Mouse (Mus musculus): ENCODE data around the gene Phactr4. TPM values are rescaled to one million over a fixed set of nuclear protein-coding genes. Genes with fewer than 3 reads are reported as not detected.

Phactr4 gene
- polyA plus RNA-seq, 1 experiment from 2014 or later = 27.3 TPM

GRCm38 (mm10) chr4:132345843-132346212 is 76.5 kb downstream of the Phactr4 start:
- WGBS = 46% methylated on average over 5 of the region's 5 CpGs
- H3K9me3 ChIP-seq (replicated peaks) = no peaks in the 10 kb centered on the region
- H3K4me1 ChIP-seq = peaks cover 28% of the 10 kb centered on the region
- no peak overlapping the region for H3K4me2 ChIP-seq
- peak overlapping the region; percentile 75 for H3K4me3 ChIP-seq (replicated peaks)
- H3K27me3 ChIP-seq = no peaks in the 10 kb centered on the region
- H3K27ac ChIP-seq = peak overlapping the region; percentile 73
- H3K9ac ChIP-seq = no peak overlapping the region
- peaks cover 12% of the 10 kb centered on the region for H3K36me3 ChIP-seq
- ATAC-seq (replicated peaks; ENCODE audit: low FRiP score) = peak; percentile 17; the same call in 1 of the 2 replicates

DNA sequence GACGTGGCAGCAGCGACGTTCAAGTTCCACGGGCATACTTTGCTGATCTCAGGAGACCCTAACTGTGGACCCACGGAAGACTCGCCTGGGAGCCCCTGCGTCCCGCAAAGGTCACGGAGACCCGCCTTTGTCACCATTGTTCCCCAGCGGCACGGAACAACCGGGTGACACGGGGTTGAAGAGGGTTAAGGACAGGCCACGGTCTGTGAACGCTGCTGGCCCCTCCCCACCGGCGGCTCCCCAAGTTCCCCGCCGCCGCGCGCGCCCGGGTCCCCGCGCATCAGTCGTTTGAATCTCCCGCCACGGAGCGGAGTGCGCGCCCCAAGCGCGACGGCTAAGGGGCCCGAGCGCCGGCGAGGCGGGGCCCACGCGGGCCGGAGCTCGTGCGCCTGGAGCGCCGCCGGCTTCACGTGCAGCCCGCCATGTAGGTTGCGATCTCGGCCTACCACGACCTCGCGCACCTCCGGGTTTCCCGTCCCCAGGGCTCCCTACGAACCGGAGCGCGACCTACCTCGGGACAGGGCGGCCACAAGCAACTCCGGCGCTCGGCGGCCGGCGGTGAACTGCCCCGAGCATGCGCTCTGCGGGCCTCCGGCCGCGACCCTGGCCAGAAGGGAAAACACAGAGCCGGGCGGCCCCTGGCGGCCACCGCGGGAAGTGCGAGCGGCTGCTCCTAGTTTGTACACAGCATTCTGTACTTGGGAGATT is 77.0 kb downstream of the Phactr4 start:
- WGBS = under 1% methylated on average over 75 of the region's 83 CpGs

DNA sequence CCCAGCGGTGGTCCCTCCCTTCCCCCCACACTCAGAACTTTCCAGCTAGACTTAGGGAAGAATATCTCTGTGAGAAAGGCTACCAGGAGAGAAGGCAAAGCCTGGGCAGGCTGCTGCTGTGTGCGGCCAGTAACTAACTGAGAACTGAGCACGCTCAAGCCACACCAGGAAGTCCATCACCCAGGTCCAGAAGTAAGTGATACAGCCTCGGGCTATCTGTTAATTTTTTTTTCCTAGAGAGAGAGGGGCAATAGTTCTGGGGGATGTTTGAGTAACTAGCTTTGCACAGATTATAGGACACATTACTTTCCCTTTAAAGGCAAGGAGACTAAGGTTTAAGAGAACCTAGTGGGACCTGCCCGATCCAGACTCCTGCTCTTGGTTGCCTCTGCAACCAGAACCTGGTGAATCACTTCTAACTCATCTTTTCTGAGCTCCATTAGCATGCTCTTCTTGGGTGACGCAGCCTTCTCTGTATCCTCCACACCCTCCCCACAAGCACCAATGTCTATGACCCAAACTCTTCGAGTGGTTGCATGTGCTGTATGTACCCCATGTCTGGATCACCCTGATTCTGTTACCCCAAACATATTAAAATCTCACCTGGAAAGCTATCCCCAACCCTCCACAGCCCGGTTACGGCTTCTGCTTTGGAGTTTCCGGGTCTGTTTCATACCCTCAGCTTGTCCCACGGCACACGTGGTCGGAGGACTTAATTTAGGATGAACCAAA is 77.7 kb downstream of the Phactr4 start:
- Histone ChIP-seq H3K9ac (peak overlapping the region; percentile 85), H3K9me3 (replicated peaks) (no peaks in the 10 kb centered on the region), H3K4me2 (peak overlapping the region; percentile 93), H3K4me3 (replicated peaks) (peak overlapping the region; percentile 75), H3K27ac (no peak overlapping the region), H3K27me3 (no peaks in the 10 kb centered on the region), H3K36me3 (peaks cover 13% of the 10 kb centered on the region), H3K4me1 (peaks cover 28% of the 10 kb centered on the region)
- ATAC-seq (replicated peaks; ENCODE audit: low FRiP score) = no peak
- 5% methylated on average over 13 of the region's 13 CpGs for WGBS

More for the DNA sequence above, 77.0 kb downstream of the Phactr4 start:
- Histone ChIP-seq H3K36me3 (peaks cover 11% of the 10 kb centered on the region), H3K9me3 (replicated peaks) (no peaks in the 10 kb centered on the region), H3K4me3 (replicated peaks) (peak overlapping the region; percentile 75), H3K4me2 (peak overlapping the region; percentile 93), H3K9ac (peak overlapping the region; percentile 85), H3K27ac (peak overlapping the region; percentile 73), H3K27me3 (no peaks in the 10 kb centered on the region), H3K4me1 (peaks cover 28% of the 10 kb centered on the region)
- ATAC-seq (replicated peaks; ENCODE audit: low FRiP score) = peak; percentile 93

GRCm38 (mm10) chr4:132341451-132341850 is 80.8 kb downstream of the Phactr4 start:
- no peaks in the 10 kb centered on the region for H3K27me3 ChIP-seq
- H3K36me3 ChIP-seq = peaks cover 43% of the 10 kb centered on the region
- H3K4me3 ChIP-seq (replicated peaks) = no peak overlapping the region
- no peak overlapping the region for H3K27ac ChIP-seq
- H3K9me3 ChIP-seq (replicated peaks) = no peaks in the 10 kb centered on the region
- no peak for ATAC-seq (replicated peaks; ENCODE audit: low FRiP score)
- no peak overlapping the region for H3K9ac ChIP-seq
- no peak overlapping the region for H3K4me2 ChIP-seq
- H3K4me1 ChIP-seq = peaks cover 26% of the 10 kb centered on the region
- WGBS = 86% methylated on average over 3 of the region's 3 CpGs

- Histone ChIP-seq H3K27ac (no peak overlapping the region), H3K4me1 (peaks cover 13% of the 10 kb centered on the region), H3K9ac (no peak overlapping the region), H3K36me3 (peaks cover 68% of the 10 kb centered on the region), H3K9me3 (replicated peaks) (no peaks in the 10 kb centered on the region), H3K27me3 (no peaks in the 10 kb centered on the region), H3K4me2 (no peak overlapping the region), H3K4me3 (replicated peaks) (no peak overlapping the region)
- 92% methylated on average over 13 of the region's 13 CpGs for WGBS
- no peak for ATAC-seq (replicated peaks; ENCODE audit: low FRiP score)
These were observed 83.3 kb downstream of the Phactr4 start for GRCm38 (mm10) chr4:132338943-132339342.

- no peak overlapping the region for H3K4me3 ChIP-seq (replicated peaks)
- WGBS = 88% methylated on average over 6 of the region's 6 CpGs
- no peak overlapping the region for H3K4me2 ChIP-seq
- H3K9ac ChIP-seq = no peak overlapping the region
- H3K27me3 ChIP-seq = no peaks in the 10 kb centered on the region
- peaks cover 69% of the 10 kb centered on the region for H3K36me3 ChIP-seq
- no peak overlapping the region for H3K27ac ChIP-seq
- no peaks in the 10 kb centered on the region for H3K9me3 ChIP-seq (replicated peaks)
- ATAC-seq (replicated peaks; ENCODE audit: low FRiP score) = no peak
- peaks cover 20% of the 10 kb centered on the region for H3K4me1 ChIP-seq
These were observed 89.4 kb downstream of the Phactr4 start for GRCm38 (mm10) chr4:132332880-132333279.

- H3K4me2 ChIP-seq = no peak overlapping the region
- WGBS = 71% methylated on average over 3 of the region's 3 CpGs
- peaks cover 66% of the 10 kb centered on the region for H3K36me3 ChIP-seq
- no peaks in the 10 kb centered on the region for H3K27me3 ChIP-seq
- H3K9me3 ChIP-seq (replicated peaks) = no peaks in the 10 kb centered on the region
- no peak overlapping the region for H3K4me3 ChIP-seq (replicated peaks)
- no peak overlapping the region for H3K9ac ChIP-seq
- H3K4me1 ChIP-seq = peaks cover 20% of the 10 kb centered on the region
- no peak overlapping the region for H3K27ac ChIP-seq
- no peak for ATAC-seq (replicated peaks; ENCODE audit: low FRiP score)
These were observed 90.3 kb downstream of the Phactr4 start for GRCm38 (mm10) chr4:132331960-132332359.

- Histone ChIP-seq H3K36me3 (peaks cover 56% of the 10 kb centered on the region), H3K9me3 (replicated peaks) (no peaks in the 10 kb centered on the region), H3K4me1 (peaks cover 20% of the 10 kb centered on the region), H3K27ac (peak overlapping the region; percentile 95), H3K9ac (peak overlapping the region; percentile 90), H3K4me2 (peak overlapping the region; percentile 77), H3K27me3 (no peaks in the 10 kb centered on the region), H3K4me3 (replicated peaks) (peak overlapping the region; percentile 81)
- WGBS = 6% methylated on average over 10 of the region's 10 CpGs
- 0 out of 2 replicates have a peak, but pooled peaks have one; percentile 19 for ATAC-seq (replicated peaks; ENCODE audit: low FRiP score)
These were observed 92.4 kb downstream of the Phactr4 start for GRCm38 (mm10) chr4:132329835-132330354.

DNA sequence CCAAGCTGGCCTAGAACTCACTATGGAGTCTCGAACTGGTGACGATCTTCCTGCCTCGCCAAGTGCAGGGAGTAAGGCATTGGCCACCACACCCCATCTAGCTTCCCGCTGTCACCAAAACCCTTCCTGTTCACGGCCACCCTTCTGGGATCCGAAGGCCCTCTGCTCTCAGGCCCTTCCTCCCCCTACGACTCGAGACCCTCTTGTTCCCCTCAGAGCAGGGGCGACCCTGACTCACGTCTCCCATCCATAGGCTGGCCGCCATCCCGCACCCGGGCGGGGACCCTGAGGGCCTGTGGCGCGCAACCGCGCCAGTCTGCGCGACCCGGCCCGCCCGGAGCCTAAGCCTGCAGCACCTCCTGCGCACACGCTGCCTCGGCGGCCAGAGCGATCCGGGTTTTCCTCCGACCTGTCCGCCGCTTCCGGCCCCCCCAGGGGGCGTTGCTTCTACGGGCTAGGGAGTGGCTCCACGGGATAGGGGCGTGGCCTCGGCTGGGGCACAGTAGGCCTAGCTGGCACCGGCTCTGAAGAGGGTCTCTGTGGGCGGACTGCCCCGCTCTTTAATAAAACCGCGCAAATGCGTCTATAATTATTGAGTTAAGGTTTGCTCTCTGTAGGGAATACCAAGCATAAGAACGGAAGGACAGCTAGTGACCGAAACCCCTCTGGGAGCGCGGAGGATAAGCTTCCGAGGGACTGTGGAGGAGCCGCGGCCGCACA is 93.0 kb downstream of the Phactr4 start, which contains the start of gene Trnau1ap:
Trnau1ap (minus strand) TSS at position 424 of the 720 bp plus-strand sequence.
- Histone ChIP-seq H3K4me2 (peak within 1 kb of the TSS; percentile 77), H3K36me3 (peaks cover 56% of the 10 kb centered on the region), H3K4me1 (peaks cover 20% of the 10 kb centered on the region), H3K27ac (peak within 1 kb of the TSS; percentile 95), H3K9ac (peak within 1 kb of the TSS; percentile 90), H3K4me3 (replicated peaks) (peak within 1 kb of the TSS; percentile 81), H3K27me3 (no peaks in the 10 kb centered on the region), H3K9me3 (replicated peaks) (no peaks in the 10 kb centered on the region)
- peak; percentile 97 for ATAC-seq (replicated peaks; ENCODE audit: low FRiP score)
- under 1% methylated on average over 52 of the region's 52 CpGs for WGBS

GRCm38 (mm10) chr4:132328391-132328982 is 93.8 kb downstream of the Phactr4 start:
- Histone ChIP-seq H3K9ac (peak overlapping the region; percentile 90), H3K27me3 (no peaks in the 10 kb centered on the region), H3K36me3 (peaks cover 56% of the 10 kb centered on the region), H3K4me1 (peaks cover 20% of the 10 kb centered on the region), H3K27ac (peak overlapping the region; percentile 95), H3K4me2 (peak overlapping the region; percentile 77), H3K9me3 (replicated peaks) (no peaks in the 10 kb centered on the region), H3K4me3 (replicated peaks) (peak overlapping the region; percentile 81)
- ATAC-seq (replicated peaks; ENCODE audit: low FRiP score) = peak; percentile 5; the same call in 1 of the 2 replicates
- 47% methylated on average over 14 of the region's 14 CpGs for WGBS

GRCm38 (mm10) chr4:132326481-132326880 is 95.8 kb downstream of the Phactr4 start:
- no peak overlapping the region for H3K9ac ChIP-seq
- WGBS = 71% methylated on average over 5 of the region's 5 CpGs
- no peak overlapping the region for H3K27ac ChIP-seq
- H3K4me1 ChIP-seq = peaks cover 20% of the 10 kb centered on the region
- no peak overlapping the region for H3K4me3 ChIP-seq (replicated peaks)
- H3K27me3 ChIP-seq = no peaks in the 10 kb centered on the region
- peaks cover 50% of the 10 kb centered on the region for H3K36me3 ChIP-seq
- no peak for ATAC-seq (replicated peaks; ENCODE audit: low FRiP score)
- H3K9me3 ChIP-seq (replicated peaks) = no peaks in the 10 kb centered on the region
- no peak overlapping the region for H3K4me2 ChIP-seq

All from kidney, embryonic 15.5 days (tissue).